Mouse (Mus musculus) forebrain, embryonic 14.5 days (tissue): ENCODE results near the gene Psd. TPM values are rescaled to one million over a fixed set of nuclear protein-coding genes. Genes with fewer than 3 reads are reported as not detected.

Experiments
- ATAC-seq: fragments of 200-750 bp; cut with Nextera tagmentation; 2 replicates; pipeline ENCODE4 v1.8.0; 2017; ENCODE audit warnings: mild to moderate bottlenecking, moderate library complexity
- DNase-seq: peaks from one replicate; pipeline ENCODE4 v3.0.0-alpha.2; 2015; ENCODE audit warnings: low spot score
- H3K27ac ChIP-seq: fragments of 300-500 bp; sonication (generic); 2 replicates; pipeline ENCODE4 v1.5.1; 2014; ENCODE audit warnings: low read depth, mild to moderate bottlenecking, control low read depth, low read length, moderate library complexity
- H3K27me3 ChIP-seq: fragments of 300-500 bp; sonication (generic); replicated peaks from 2 replicates; pipeline ENCODE4 v1.6.1; 2014; ENCODE audit warnings: low read length, control low read depth, mixed read lengths; ENCODE audit not compliant: control insufficient read depth, insufficient read depth
- H3K36me3 ChIP-seq: fragments of 300-500 bp; sonication (generic); 2 replicates; pipeline ENCODE4 v1.6.1; 2014; ENCODE audit warnings: low read length, control low read depth; ENCODE audit not compliant: control insufficient read depth, insufficient read depth
- H3K4me1 ChIP-seq: fragments of 300-500 bp; sonication (generic); 2 replicates; pipeline ENCODE4 v1.6.1; 2014; ENCODE audit warnings: antibody characterized with exemption, low read length, control low read depth; ENCODE audit not compliant: control insufficient read depth, insufficient read depth
- H3K4me2 ChIP-seq: fragments of 300-500 bp; sonication (generic); 2 replicates; pipeline ENCODE4 v1.6.1; 2014; ENCODE audit warnings: mild to moderate bottlenecking, control low read depth, low read length
- H3K4me3 ChIP-seq: fragments of 300-500 bp; sonication (generic); 2 replicates; pipeline ENCODE4 v1.5.1; 2014; ENCODE audit warnings: low read depth, low read length, control low read depth
- H3K9ac ChIP-seq: fragments of 300-500 bp; sonication (generic); 2 replicates; pipeline ENCODE4 v1.6.1; 2014; ENCODE audit warnings: mild to moderate bottlenecking, low read length, control low read depth, moderate library complexity
- H3K9me3 ChIP-seq: fragments of 300-500 bp; sonication (generic); replicated peaks from 2 replicates; pipeline ENCODE4 v1.6.1; 2016; ENCODE audit warnings: low read length, control low read depth, mixed read lengths; ENCODE audit not compliant: control insufficient read depth
- WGBS: fragments of 180-500 bp; shearing (Covaris S2); extraction: QIAGEN DNeasy Blood & Tissue Kit; methylation state at CpG from one replicate; pipeline ENCODE4 v1.1.7; 2014; 5-methylcytosine and 5-hydroxymethylcytosine counted together
- polyA plus RNA-seq: library from polyadenylated mRNA; unstranded; fragments of >200 nt; fragmentation: Nextera tagmentation; extraction: Ambion mirVana; gene quantifications from 2 replicates; pipeline ENCODE4 v1.2.1, GENCODE M21; 2014

Gene Psd
- polyA plus RNA-seq, 1 experiment from 2014 or later: 68.7 TPM

DNA sequence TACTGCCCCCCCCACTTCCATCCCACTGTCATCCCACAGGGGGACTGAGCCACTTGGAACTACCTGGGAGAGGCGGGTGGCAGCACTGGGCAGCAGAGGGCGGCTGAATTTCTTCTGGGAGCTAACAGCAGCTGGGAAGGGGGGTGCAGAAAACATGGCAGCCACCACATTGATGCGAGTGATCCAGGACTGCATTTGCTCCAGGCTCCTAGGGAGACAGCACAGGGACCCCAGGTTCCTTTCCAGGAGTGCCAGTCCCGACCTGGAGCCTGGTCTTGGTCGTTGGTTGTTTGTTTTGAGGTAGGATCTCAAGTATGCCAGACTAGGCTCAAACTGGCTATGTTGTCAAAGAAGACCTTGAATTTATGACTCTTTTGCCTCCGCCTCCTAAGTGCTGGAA is 13.4 kb downstream of the Psd start:
- H3K27ac ChIP-seq: no peak overlapping the region
- peaks cover 7% of the 10 kb centered on the region for H3K4me1 ChIP-seq
- no peak for ATAC-seq
- H3K9me3 ChIP-seq: no peaks in the 10 kb centered on the region
- H3K4me3 ChIP-seq: no peak overlapping the region
- peaks cover 14% of the 10 kb centered on the region; the same call in 1 of the 2 replicates for H3K36me3 ChIP-seq
- H3K9ac ChIP-seq: no peak overlapping the region
- 66% methylated on average over 6 of the region's 6 CpGs for WGBS
- no peak for DNase-seq
- H3K4me2 ChIP-seq: no peak overlapping the region
- peaks cover 50% of the 10 kb centered on the region for H3K27me3 ChIP-seq

DNA sequence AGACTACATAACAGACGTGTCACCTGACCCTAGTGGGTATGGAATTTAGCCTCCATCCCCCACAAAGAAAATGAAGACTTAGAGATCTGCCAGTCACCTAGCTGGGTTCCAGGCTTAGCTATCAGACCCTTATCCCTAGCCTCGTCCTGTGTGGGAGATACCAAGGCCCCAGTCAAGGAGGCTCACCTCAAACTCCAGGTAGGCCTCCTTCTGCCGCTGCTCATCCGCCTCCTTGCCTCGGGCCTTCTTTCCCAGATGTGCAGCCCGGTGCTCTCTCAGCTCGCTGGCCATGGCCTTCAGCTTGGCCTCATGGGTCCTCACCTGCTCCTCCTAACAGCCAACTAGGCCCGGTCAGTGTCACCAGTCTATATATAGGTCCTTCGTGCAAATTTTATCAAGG is 13.8 kb downstream of the Psd start:
- no peaks in the 10 kb centered on the region for H3K9me3 ChIP-seq
- no peak overlapping the region for H3K4me3 ChIP-seq
- H3K27ac ChIP-seq: no peak overlapping the region
- H3K4me1 ChIP-seq: peaks cover 5% of the 10 kb centered on the region; the same call in 1 of the 2 replicates
- no peak for ATAC-seq
- no peak overlapping the region for H3K4me2 ChIP-seq
- no peak for DNase-seq
- peaks cover 14% of the 10 kb centered on the region; the same call in 1 of the 2 replicates for H3K36me3 ChIP-seq
- 89% methylated on average over 9 of the region's 9 CpGs for WGBS
- no peak overlapping the region for H3K9ac ChIP-seq
- peaks cover 49% of the 10 kb centered on the region for H3K27me3 ChIP-seq

DNA sequence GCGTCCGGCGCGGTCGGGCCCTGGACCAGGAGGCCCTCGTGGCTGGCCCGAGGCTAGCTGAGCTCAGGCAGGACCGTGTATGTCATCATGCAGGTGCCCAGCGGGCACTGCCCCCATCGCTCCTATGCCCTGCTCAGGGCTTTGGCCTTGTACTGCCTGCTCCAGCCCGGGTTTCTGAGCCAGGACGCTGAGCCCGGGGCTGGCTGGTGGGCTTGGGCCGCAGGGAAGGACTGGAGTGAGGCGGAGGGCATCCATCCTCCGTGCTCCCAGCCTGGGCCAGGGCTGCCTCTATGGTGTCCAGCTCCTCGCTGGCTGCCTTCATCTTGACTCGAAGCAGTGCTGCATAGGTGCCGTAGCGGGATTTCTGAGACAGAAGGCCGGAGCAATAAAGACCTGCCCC is 14.4 kb downstream of the Psd start:
- H3K27me3 ChIP-seq: peaks cover 44% of the 10 kb centered on the region
- H3K36me3 ChIP-seq: peaks cover 14% of the 10 kb centered on the region; the same call in 1 of the 2 replicates
- no peak overlapping the region for H3K9ac ChIP-seq
- ATAC-seq: no peak
- H3K9me3 ChIP-seq: no peaks in the 10 kb centered on the region
- WGBS: 88% methylated on average over 21 of the region's 21 CpGs
- H3K4me1 ChIP-seq: 0 out of 2 replicates have a peak, but pooled peaks cover 3% of the 10 kb centered on the region
- no peak overlapping the region for H3K4me2 ChIP-seq
- no peak overlapping the region for H3K4me3 ChIP-seq
- no peak overlapping the region for H3K27ac ChIP-seq
- DNase-seq: no peak

DNA sequence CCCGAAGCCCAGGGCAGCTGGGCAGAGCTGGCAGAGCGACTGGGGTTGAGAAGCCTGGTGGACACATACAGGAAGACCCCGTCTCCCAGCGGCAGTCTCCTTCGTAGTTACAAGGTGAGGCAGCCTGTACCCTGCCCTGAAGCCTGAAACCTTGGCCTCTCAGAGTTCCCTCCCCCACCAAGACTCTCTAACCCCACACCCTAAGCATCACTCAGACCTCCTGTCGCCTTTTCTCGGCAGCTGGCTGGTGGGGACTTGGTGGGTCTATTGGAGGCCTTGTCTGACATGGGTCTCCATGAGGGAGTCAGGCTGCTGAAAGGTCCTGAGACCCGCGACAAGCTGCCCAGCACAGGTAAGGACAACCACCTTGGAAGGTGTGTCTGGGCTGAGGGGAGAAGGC is 15.6 kb downstream of the Psd start:
- Histone ChIP-seq H3K36me3 (peaks cover 14% of the 10 kb centered on the region; the same call in 1 of the 2 replicates), H3K4me1 (no peaks in the 10 kb centered on the region), H3K27ac (no peak overlapping the region), H3K27me3 (peaks cover 32% of the 10 kb centered on the region), H3K4me3 (no peak overlapping the region), H3K4me2 (no peak overlapping the region), H3K9me3 (no peaks in the 10 kb centered on the region), H3K9ac (no peak overlapping the region)
- ATAC-seq: no peak
- no peak for DNase-seq
- 91% methylated on average over 9 of the region's 9 CpGs for WGBS

DNA sequence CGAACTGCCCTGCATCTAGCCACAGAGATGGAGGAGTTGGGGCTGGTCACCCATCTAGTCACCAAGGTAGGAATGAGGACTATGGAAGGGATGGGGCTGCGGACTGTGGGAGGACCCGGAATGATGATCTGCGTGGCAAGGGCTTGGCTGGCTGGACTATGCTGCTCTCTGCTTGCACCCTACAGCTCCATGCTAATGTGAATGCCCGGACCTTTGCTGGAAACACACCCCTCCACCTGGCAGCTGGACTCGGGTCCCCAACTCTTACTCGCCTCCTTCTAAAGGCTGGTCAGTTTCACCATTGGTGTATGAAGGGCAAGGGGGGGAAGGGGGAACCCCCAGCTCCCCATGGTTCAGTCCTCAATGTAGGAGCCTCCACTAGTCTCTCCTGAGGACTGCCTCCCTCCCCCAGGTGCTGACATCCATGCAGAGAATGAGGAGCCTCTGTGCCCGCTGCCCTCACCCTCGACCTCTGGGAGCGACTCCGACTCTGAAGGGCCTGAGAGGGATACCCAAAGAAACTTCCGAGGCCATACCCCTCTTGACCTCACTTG is 16.6 kb downstream of the Psd start:
- H3K4me1 ChIP-seq: no peaks in the 10 kb centered on the region
- no peak overlapping the region for H3K4me3 ChIP-seq
- whole genome bisulfite sequencing: 88% methylated on average over 12 of the region's 12 CpGs
- no peak overlapping the region for H3K4me2 ChIP-seq
- no peak overlapping the region for H3K27ac ChIP-seq
- peaks cover 22% of the 10 kb centered on the region for H3K27me3 ChIP-seq
- H3K36me3 ChIP-seq: peaks cover 14% of the 10 kb centered on the region; the same call in 1 of the 2 replicates
- DNase-seq: no peak
- ATAC-seq: no peak
- no peak overlapping the region for H3K9ac ChIP-seq
- no peaks in the 10 kb centered on the region for H3K9me3 ChIP-seq

DNA sequence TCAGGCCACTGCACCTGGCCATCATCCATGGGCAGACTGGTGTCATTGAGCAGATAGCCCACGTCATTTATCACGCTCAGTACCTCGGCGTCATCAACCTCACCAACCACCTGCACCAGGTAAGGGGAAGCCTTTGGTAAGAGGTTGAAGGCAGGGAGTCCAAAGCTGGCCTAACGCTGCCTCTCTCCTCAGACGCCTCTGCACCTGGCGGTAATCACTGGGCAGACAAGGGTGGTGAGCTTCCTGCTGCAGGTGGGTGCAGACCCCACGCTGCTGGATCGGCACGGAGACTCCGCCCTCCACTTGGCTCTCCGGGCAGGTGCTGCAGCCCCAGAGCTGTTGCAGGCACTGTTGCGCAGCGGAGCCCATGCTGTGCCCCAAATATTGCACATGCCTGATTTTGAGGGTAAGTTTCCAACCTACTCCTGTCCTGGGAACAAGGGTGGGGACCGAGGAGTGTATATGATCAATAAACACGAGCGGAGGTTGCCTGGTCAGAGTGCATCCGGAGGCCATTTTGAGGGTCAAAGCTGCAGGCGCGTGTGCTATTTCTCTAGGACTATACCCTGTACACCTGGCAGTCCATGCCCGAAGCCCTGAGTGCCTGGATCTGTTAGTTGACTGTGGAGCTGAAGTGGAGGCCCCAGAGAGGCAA is 17.2 kb downstream of the Psd start:
- peaks cover 3% of the 10 kb centered on the region for H3K4me1 ChIP-seq
- H3K27ac ChIP-seq: no peak overlapping the region
- peaks cover 19% of the 10 kb centered on the region for H3K27me3 ChIP-seq
- H3K9me3 ChIP-seq: no peaks in the 10 kb centered on the region
- no peak overlapping the region; the same call in 1 of the 2 replicates for H3K4me2 ChIP-seq
- DNase-seq (no peak), ATAC-seq (no peak)
- peaks cover 14% of the 10 kb centered on the region; the same call in 1 of the 2 replicates for H3K36me3 ChIP-seq
- WGBS: 82% methylated on average over 21 of the region's 21 CpGs
- no peak overlapping the region for H3K9ac ChIP-seq
- H3K4me3 ChIP-seq: no peak overlapping the region

DNA sequence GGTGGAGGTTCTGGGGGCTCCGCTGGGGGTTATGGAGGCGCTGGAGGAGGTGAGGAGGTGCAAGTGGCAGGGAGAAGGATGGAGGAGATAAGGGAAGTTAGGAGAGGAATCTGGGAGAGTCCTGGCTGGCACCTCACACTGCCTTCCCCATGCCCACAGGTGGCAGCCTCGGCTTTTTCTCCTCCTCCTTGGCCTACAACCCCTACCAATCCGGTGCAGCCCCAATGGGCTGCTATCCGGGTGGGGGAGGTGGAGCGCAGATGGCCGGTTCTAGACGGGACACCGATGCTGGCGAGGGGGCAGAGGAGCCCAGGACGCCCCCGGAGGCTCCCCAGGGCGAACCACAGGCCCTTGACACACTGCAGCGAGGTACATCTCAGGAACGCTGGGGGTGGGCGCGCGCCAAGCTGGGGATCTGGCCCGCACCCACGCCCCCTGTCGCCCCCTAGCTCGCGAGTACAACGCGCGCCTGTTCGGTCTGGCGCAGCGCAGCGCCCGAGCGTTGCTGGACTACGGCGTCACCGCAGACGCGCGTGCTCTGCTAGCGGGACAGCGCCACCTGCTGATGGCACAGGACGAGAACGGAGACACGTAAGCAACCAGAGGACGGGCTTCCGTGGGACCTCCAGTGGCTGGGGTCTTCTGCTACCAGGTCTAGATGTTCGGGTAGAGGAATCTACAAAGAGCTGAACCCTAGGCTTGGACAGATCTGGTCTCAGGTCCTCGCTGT is 18.1 kb downstream of the Psd start:
- no peak overlapping the region for H3K27ac ChIP-seq
- peak overlapping the region; percentile 77 for H3K4me2 ChIP-seq
- WGBS: under 1% methylated on average over 47 of the region's 47 CpGs
- H3K9me3 ChIP-seq: no peaks in the 10 kb centered on the region
- H3K9ac ChIP-seq: peak overlapping the region; percentile 56
- peak; percentile 94 for DNase-seq
- H3K4me1 ChIP-seq: peaks cover 8% of the 10 kb centered on the region
- peaks cover 14% of the 10 kb centered on the region for H3K27me3 ChIP-seq
- ATAC-seq: peak; percentile 71
- H3K4me3 ChIP-seq: peak overlapping the region; percentile 36
- H3K36me3 ChIP-seq: peaks cover 12% of the 10 kb centered on the region; the same call in 1 of the 2 replicates

DNA sequence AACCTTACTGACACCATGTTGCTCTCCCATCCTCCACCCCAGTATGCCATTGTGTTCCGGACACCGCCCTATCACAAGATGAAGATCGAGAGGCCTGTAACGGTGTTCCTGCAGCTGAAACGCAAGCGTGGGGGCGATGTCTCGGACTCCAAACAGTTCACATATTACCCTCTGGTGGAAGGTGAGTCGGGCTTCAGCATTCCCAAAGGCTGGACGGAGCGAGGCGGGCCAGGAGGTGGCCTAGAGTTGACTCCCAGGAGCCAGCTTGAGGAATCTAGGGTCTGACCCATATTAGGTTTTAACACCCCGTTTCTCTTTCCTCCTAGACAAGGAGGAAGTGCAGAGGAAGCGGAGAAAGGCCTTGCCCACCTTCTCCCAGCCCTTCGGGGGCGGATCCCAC is 18.7 kb downstream of the Psd start:
- ATAC-seq: no peak
- H3K27ac ChIP-seq: no peak overlapping the region
- DNase-seq: no peak
- peaks cover 9% of the 10 kb centered on the region; the same call in 1 of the 2 replicates for H3K36me3 ChIP-seq
- no peak overlapping the region for H3K4me3 ChIP-seq
- 58% methylated on average over 16 of the region's 16 CpGs for WGBS
- no peaks in the 10 kb centered on the region for H3K9me3 ChIP-seq
- H3K4me2 ChIP-seq: peak overlapping the region; percentile 77
- H3K27me3 ChIP-seq: peaks cover 11% of the 10 kb centered on the region
- H3K9ac ChIP-seq: peak overlapping the region; percentile 56; the same call in 1 of the 2 replicates
- peaks cover 8% of the 10 kb centered on the region for H3K4me1 ChIP-seq
